Mouse (Mus musculus) inflammation-experienced regulatory T-cells, adult 16 weeks (primary cell): Measurements from ENCODE around the gene Olfr843. TPM values are rescaled to one million over a fixed set of nuclear protein-coding genes. Genes with fewer than 3 reads are reported as not detected.

Source experiments
- polyA plus RNA-seq: library from polyadenylated mRNA; unstranded; fragments of 100-300 nt; shearing (Covaris generic); gene quantifications from one replicate; pipeline ENCODE4 v1.2.1, GENCODE M21; 2017

The Olfr843 gene
- not detected for polyA plus RNA-seq

GRCm38 (mm10) chr9:19251887-19252286 lies at the start of gene Olfr843:
Gene Olfr843 (minus strand): TSS chr9:19251987.

Other genes with a start within 250 kb of the Olfr843 start
- not detected for gene Olfr835, start 219.3 kb downstream of the Olfr843 start, polyA plus RNA-seq
- not detected for gene Olfr836, start 131.6 kb downstream of the Olfr843 start, polyA plus RNA-seq
- gene Olfr837, start 115.7 kb downstream of the Olfr843 start, polyA plus RNA-seq = not detected
- not detected for gene Olfr839-ps1, start 74.7 kb downstream of the Olfr843 start, polyA plus RNA-seq
- gene Olfr844, start 64.4 kb upstream of the Olfr843 start, polyA plus RNA-seq = not detected
- gene Olfr845, start 84.5 kb upstream of the Olfr843 start, polyA plus RNA-seq = not detected
- not detected for gene Olfr846, start 112.0 kb upstream of the Olfr843 start, polyA plus RNA-seq
- not detected for gene Olfr847, start 126.7 kb upstream of the Olfr843 start, polyA plus RNA-seq
- gene Olfr849, start 188.3 kb upstream of the Olfr843 start, polyA plus RNA-seq = not detected
- gene Olfr850, start 226.3 kb upstream of the Olfr843 start, polyA plus RNA-seq = not detected
- not detected for gene Olfr851, start 241.3 kb upstream of the Olfr843 start, polyA plus RNA-seq